Mouse (Mus musculus) B cell, adult 2 months (primary cell): ENCODE results near the gene Slc3a2.
"Not testable (repeated sequence)": the region's sequence is repeated elsewhere in the genome, so short reads cannot be mapped to it uniquely, and the experiment has no call there.

Experiments used
- DNase-seq, 2 experiments: peaks; one replicate each; pipeline ENCODE4 v3.0.0; 2022

Slc3a2 gene

DNA sequence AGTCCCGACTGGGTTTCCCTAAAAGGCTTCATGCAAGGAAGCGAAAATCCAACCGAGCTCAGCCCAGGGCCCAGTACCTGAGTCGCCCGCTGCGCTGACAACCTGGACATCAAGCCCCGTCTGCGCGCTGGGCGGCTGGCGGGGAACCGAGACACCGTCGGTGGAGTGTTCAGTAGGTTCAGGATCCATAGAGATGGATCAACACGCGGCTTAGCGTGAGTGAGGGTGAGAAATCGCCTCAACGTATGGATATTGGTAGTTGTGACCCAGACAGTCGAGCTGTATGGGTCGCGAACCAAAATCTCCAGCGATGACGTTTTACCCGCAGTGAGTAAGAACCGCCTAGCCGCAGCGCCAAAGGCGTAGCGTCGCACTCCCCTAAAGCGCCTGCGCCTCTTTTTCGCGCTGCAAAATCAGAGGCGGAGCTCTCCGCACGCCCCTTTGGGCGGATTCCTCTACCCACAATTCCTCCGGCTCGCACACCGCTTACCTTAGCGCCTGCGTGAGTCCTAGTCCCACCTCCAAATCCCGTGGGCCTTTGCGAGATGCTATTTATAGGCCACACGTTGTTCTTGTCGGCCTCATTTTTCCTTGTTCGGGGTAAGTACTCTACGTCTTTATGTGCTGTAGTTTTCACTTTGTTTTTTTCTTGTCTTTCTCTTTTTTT lies at the start of gene Slc3a2:
TSS of gene Slc3a2 (minus strand) at position 463 of the 667 bp plus-strand sequence.
- peak; percentile 94 to 97 for DNase-seq

DNA sequence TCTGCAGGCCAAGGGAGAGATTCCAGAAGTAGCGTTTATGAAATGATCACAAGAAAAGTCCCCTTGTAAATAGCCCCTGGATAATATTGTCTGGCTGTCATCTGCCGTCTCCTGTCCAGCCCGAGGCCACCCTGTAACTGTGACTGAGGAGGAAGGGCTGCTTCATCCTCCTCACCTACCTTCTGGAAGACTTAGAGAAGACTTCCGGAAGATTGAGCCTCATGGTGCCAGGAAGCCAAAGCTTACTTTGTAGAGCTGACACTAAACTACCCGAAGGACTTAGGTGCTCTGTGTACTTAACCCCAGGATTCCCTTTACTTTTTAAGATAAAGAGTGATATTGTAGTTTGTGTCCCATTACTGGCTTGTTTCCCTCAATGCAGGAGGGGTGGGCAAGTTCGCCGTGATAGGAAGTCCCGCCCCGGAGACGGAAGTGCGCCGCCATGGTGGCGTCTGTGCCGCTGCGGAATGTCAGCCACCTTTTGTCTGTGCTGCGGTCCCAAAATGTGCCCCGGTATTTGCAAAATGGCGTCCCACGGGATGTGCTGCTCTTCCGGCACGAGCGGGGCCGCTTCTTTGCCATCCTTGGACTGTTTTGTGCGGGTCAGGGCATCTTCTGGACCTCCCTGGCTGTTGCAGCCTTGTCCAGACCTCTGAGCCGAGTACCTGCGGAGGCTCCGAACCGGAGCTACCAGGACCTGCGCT lies 47.5 kb upstream of the Slc3a2 start, which contains the start of gene Tmem223:
TSS of gene Tmem223 (plus strand) at position 430 of the 704 bp plus-strand sequence.
- peak; percentile 88 to 89 for DNase-seq

DNA sequence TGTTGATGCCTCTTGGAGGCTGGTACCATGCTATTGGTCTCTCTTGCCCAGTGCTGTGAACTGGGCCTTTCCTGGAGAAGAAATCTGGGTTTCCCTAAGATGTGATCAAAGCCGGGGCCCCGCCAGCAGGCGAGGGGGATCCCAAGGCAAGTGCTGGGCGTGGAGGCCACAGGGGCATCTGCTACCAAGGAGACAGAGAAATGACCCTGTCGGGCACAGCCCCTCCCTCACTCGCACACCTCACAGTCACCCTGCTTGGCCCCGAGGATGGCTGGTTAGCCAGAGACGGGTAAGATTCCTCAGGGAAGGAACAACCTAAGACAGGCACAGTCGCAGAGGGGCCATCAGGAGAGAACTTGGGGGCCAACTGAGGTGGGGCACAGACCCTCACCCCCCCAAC lies 42.4 kb upstream of the Slc3a2 start:
- DNase-seq, result no peak

DNA sequence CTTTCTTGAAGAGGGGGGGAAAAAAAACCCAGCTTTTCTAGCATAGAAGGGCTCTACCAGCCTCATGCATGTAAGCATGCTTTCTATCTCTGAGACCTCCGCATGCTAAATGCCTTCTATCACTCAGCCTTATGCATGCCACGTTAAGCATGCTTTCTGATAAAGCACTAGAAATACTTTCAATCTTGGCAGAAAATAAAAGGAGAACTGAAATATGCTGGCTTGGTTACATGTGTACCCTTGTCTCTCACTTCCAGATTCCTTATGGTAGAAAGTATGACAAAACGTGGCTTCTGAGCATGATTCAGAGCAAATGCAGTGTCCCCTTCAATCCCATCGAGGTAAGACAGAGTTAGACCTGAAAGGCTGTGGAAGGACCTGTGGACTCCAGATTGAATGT lies 40.1 kb upstream of the Slc3a2 start:
- no peak for DNase-seq

DNA sequence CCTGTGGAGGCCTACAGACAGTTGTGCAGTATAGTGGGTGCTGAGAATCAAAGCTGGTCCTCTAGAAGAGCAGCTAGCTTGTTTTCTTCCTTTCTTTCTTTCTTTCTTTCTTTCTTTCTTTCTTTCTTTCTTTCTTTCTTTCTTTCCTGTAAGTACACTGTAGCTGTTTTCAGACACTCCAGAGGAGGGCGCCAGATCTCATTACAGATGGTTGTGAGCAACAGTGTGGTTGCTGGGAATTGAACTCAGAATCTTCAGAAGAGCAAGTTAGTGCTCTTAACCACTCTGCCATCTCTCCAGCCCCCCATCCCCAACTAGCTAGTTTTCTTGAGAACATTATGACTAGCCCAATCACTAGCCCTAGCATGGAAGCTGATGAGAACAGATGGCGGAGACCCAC lies 37.6 kb upstream of the Slc3a2 start:
- peak; percentile 40 to 48 for DNase-seq

DNA sequence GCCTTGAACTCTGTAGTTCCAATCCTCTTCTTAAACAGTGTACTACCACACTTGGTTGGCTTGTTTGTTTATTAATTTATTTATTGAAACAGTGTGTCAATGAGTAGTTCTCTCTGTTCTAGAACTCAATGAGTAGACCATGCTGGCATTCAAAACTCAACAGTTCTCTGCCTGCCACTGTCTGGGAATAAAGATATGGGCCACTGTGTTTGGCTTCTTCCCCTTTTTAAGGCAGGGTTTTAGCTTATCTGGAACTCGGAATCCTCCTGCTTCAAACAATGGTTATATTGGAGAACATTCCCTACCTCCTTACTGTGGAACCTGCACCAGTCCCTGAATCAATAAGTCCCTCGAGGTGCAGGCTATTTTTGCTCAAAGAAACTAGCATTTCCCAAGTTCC lies 35.7 kb upstream of the Slc3a2 start:
- no peak for DNase-seq

DNA sequence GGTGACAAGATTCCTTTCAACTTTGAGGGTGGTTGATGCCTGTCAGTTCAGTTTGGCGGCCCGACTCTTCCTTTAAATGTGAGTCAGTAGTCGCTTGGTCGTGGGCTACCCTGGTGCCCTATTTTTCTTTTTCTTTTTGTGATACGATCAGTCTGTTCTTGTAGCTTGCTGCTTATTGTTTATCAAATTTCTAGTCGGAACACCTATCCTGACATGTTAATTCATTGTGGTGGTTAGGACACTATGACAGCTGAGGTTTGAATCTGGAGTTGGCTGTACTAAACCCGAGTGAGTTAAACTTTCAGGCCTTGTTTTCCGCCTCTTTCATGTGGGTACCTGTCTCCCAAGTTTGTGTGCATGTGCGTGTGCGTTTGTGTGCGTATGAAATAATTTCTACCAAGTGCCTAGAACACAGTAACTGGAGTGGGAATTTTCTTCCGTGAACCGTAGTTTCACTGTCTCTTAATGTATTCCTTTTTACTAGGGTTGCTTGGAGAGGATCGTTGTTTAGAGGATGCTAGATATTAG lies 34.4 kb upstream of the Slc3a2 start:
- no peak for DNase-seq

DNA sequence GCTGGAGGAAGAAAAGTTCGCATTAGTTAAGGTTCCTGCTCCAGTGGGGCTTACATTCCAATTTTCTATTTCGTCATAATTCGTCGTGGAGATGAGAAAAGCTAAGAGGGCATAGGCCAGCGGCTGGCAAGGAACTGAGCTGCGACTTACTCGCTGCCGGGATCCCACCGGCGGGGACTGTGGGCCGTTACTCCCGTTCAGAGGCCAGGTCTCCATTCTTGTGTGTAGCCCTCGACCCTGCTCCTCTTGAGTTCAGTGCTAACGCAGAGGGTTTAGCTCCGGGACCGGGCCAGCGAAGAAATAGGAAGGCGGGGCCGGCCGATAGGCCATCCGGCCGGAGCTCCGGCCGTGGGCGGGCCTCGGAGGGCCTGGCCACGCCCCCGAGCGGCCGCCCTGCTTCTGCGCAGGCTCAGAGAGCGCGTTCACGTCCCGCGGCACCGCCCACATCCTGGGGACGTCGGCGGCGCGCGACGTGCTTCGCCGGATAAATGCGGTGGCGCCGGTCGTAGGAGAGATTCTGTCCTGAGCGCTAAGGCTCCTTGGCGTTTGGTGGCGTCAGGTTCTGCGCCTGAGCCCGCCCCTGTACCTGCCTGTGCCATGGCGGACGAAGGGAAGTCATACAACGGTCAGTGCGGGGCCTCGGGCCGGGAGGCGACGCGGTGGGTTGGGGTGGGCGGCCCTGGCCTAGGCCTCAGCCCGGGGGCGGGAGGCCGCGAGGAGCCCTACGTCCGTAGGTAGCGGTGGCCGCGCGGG lies 33.6 kb upstream of the Slc3a2 start, which contains the start of gene Nxf1:
TSS of gene Nxf1 (plus strand) at position 439 of the 753 bp plus-strand sequence.
- peak; percentile 94 to 95 for DNase-seq

DNA sequence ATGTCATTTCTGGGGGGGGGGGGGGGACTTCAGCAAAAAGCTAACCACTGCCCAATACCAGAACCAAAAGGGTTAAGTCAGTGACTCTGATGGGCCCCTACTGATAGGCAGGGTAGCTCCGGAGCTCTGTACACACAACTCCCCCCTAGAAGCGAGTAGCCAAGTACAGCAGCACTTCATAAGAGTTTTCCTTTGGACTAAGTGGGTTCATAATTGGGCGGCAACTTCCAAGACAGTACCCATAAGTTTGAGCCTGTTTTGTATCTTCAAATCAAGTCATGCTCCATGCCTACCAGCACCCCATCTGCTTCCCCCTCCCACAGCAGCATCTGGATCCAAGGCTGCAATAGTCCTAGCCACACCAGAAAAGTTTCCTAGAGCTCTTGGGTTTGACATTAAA lies 32.5 kb upstream of the Slc3a2 start:
- DNase-seq, result no peak

DNA sequence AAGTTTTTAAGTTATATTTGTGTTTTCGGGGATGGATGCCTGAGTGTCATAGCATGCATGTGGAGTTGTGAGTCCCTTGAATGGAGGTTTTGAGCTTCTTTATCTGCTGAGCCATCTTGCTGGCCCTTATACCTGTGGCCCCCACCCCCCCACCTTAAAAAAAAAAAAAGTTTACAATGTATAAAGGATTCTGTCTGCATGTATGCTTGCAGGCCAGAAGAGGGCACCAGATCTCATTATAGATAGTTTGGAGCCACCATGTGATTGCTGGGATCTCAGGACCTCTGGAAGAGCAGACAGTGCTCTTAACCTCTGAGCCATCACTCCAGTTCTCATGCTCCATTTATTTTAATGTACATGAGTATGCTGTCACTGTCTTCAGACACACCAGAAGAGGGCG lies 24.2 kb upstream of the Slc3a2 start:
- DNase-seq, result no peak

DNA sequence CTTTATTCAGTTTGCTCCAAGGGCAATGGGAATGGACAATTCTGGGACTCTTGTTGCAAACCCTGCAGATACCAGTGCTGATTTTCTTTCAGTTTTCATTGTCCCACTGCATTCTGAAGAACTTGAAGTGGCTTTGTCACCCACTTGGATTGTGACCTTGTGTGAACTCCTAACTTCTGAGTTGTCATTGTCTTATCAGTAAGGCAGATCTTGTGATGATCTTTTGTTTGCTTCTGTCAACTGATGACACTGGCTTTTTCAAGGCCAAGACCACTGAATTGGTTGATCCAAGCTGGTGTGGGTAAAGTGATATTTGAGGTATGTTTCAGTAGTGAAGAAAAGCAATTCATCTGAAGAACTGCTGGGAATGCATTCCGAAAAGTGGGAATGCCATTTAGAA lies 22.2 kb upstream of the Slc3a2 start:
- no peak for DNase-seq

DNA sequence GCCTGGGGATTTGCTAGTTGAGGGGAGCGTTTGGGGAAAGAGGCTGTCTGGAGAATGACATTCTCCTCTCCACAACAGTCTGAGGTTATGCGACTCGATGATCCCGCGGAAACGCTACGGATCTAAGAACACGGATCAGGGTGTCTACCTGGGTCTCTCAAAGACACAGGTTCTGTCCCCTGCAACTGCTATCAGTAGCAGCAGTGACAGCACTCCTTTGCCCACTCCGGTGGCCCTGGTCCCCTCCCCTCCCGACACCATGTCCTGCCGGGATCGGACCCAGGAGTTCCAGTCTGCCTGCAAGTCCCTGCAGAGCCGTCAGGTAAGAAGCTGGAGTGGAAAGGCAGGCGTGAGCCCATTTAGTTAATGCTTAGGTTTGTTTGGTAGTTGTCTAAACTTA lies 19.0 kb upstream of the Slc3a2 start:
- no peak for DNase-seq

DNA sequence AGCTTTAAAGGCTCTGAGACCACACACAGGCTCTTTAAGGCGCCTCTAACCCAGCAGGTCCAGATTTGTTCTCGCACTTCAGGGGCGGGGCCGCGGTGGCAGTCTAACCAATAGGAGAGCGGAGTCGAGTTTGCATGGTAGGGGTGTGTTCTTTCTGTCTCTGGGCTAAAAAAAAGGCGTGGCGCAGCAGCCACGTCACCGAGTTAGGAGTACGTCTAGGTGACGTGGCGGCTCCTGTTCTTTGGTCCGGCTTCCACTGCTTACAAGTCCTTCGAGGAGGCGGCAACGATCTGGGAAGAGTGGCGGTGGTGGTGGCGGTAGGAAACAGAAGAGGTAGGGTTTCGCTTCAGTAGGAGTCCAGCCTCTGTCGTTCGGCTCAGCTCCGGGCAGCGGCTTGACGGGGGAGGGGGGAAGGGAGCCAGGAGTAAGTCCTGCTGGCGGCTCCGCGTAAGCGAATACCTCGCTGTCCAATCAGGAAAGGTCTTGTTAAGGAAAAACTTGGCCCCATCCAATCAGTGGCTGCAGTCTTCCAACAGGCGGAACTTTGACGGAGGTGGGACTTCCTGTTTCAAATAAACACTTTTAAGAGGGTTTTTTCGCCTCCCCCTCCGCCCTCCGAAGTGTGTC lies 18.2 kb upstream of the Slc3a2 start, which contains the start of gene Stx5a:
TSS of gene Stx5a (plus strand) at position 171 of the 627 bp plus-strand sequence.
- DNase-seq, result peak; percentile 94 to 95

DNA sequence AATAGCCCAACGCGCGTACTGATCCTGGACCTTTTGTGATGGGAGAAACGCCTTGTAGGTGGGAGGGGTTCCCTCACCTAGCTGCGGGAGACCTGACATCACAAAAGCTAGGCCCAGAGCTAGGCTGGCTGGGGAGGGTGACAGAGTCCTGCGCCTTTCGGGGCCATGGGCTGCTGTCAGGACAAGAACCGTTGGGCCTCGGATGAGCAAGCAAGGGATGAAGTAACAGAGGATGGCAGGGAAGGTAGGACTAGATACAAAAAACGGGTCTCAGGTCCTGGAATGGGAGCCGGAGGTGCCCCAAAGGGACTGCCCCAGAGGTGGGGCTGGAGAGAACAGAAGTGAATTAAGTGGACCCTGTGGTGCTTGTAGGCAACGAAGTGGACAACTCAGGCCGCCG lies 17.4 kb upstream of the Slc3a2 start, which contains the start of gene 1700092M07Rik:
TSS of gene 1700092M07Rik (plus strand) at position 116 of the 400 bp plus-strand sequence.
- DNase-seq, result no peak

DNA sequence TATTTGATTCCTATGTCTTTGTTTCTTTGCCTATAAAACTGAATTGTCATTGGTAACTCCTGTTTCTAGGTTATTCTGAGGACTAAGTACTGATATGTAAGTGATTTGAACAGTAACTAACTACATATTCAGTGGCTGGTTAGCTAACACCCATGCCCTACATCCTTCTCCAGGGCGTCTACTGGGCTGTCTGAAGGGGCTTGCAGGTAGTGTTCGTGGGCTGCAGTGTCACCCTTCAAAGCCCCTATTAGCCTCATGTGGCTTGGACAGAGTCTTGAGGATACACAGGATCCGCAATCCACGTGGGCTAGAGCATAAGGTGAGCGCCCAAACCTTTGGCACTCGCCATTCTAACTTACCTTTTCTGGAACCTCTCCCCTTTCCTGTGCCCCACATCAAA lies 16.5 kb upstream of the Slc3a2 start:
- no peak for DNase-seq

DNA sequence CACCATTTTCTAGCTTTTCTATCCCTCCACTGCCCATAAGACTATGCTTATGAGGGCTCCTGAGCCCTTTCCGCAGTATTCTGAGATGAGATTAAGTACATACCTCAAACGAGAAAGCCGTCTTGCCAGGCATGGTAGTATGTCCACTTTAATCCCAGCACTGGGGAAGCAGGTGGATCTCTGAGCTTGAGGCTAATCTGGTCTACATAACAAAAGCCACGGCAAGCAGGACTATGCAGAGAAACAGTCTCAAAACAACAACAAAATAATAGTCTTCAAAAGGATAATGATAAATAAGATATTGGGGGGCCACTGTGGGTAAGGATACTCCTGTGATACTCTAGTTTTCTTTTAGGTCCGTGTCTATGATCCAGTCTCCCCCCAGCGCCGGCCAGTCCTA lies 15.7 kb upstream of the Slc3a2 start:
- no peak for DNase-seq

DNA sequence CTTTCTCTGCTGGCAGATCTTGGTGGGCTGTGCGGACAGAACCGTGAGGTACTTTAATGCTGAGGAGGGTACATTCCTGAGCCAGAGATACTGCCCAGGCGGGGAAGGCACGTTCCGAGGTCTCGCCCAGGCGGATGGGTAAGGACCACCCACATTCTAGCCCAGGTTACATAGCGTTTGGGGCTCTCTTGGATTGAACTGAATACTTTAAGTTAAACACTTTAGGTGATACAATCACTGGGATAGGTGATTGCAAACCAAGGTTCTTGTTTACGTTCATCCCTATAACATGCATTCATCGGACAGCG lies 12.9 kb upstream of the Slc3a2 start:
- DNase-seq, result no peak

DNA sequence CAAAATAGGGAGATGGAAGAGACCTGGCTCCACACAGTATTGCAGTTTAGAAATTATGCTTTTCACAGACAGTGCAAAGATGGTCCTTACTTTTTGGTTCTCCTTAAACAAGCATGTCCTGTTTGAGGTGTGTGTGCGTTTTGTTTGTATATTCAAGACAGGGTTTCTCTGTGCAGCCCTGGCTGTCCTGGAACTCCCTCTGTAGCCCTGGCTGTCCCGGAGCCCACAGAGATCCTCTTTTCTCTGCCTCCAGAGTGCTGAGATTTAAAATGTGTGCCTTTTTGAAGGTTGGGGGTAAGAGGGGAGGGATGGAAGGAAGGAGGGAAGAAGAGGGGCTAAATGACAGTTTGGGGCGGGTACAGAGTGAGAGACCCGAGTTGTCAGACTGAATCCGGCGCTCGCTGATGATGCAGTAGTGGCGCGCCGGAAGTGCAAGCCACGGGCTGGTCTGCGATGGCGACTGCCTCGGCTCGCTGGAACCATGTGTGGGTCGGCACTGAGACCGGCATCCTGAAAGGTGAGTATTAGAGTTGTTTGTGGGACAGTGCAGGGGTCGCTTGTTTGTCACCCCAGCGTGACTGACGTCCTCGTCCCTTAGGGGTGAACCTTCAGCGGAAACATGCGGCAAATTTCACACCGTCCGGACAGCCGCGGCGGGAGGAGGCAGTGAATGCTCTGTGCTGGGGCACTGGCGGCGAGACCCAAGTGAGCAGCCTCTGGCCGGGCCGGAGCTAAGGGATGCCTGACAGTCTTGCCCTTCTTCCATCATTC lies 12.4 kb upstream of the Slc3a2 start, which contains the start of gene Wdr74:
TSS of gene Wdr74 (plus strand) at position 439 of the 771 bp plus-strand sequence.
- DNase-seq, result peak; percentile 94 to 95

DNA sequence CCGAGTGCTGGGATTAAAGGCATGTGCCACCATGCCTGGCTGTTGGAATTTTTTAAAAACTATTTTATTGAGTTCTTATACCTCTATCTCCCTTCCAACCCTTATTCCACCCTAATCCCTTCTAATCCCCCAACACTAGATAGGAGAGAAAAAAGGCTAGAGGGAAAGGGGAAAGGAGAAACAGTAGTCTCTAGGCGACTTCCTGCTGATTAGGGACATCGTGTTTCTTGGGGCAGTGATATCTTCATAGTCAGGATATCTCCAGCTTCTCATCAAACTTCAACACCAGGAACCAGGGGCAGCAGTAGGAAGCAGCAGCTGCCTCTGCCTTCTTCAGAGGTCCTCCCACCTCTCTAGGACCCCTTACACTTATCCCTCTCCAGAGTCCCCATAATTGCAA lies 11.2 kb upstream of the Slc3a2 start:
- DNase-seq, result no peak

DNA sequence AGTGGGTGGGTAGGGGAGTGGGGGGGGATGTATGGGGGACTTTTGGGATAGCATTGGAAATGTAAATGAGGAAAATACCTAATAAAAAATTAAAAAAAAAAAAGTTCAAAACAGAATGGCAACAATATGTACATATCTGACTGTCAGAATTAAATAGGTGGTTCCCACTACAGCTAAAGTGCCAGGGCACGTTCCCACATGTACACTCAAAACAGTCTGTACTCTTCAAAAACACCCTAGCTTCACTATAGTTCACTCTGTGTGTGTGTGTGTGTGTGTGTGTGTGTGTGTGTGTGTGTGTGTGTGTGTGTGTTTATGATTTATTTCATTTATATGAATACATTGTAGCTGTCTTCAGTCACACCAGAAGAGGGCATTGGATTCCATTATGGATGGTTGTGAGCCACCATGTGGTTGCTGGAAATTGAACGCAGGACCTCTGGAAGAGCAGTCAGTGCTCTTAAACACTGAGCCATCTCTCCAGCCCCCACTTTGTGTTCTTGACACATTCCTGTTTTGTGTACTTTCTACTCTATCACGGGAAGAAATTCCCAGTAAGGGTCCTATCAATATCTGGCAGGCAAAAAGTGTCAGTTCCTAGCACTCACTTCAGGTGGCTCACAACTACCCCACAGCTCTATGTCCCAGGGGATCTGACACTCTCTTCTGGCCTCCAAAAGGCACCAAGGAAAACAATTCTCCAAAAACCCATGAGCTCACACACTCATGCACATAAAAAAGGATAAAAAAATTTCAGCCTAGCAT lies 5.3 kb upstream of the Slc3a2 start:
- DNase-seq, result not testable (repeated sequence)

DNA sequence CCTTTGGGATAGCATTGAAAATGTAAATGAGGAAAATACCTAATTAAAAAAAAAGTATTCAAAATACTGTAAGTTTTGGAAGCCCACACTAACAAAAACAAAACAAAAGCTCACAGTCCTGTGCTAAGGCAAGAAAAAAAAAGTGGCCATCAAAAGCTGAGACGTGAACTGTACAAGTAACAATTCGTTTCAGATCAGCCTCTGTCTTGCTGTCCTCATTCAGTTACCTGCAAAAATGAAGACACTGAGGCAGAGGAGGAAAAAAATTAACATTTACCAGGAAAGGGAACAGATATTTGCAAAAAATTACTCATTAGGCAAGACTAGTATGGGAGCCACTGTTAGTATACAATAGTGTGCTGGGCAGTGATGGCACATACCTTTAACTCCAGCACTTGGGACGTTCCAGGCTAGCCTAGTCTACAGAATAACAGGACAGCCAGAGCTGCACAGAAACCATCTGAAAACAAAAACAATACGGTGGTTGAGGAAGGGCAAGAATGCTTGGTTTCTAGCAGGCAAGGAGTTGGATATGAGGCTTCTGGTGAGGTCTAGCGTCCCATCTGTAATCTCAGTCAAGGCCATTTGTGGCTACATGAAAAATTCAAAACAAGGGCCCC lies 4.4 kb upstream of the Slc3a2 start:
- DNase-seq, result no peak
